Mouse (Mus musculus): ENCODE results near the gene Rasgef1a. TPM values are rescaled to one million over a fixed set of nuclear protein-coding genes. Genes with fewer than 3 reads are reported as not detected.

Rasgef1a gene
- polyA plus RNA-seq, 1 experiment from 2014 or later = 0.22 TPM

- no peak for ATAC-seq (ENCODE audit: low FRiP score, low read depth)
- Histone ChIP-seq H3K9ac (replicated peaks) (no peak overlapping the region), H3K4me1 (no peaks in the 10 kb centered on the region), H3K4me2 (replicated peaks) (no peak overlapping the region), H3K4me3 (no peak overlapping the region), H3K27ac (replicated peaks) (no peak overlapping the region), H3K36me3 (0 out of 2 replicates have a peak, but pooled peaks cover 3% of the 10 kb centered on the region), H3K9me3 (no peaks in the 10 kb centered on the region), H3K27me3 (no peaks in the 10 kb centered on the region)
- WGBS = 73% methylated on average over 1 of the region's 1 CpGs
Measured at GRCm38 (mm10) chr6:118111810-118112209, 100.6 kb downstream of the Rasgef1a start.

- no peaks in the 10 kb centered on the region for H3K4me1 ChIP-seq
- 87% methylated on average over 1 of the region's 1 CpGs for WGBS
- H3K27ac ChIP-seq (replicated peaks) = no peak overlapping the region
- H3K36me3 ChIP-seq = no peaks in the 10 kb centered on the region
- no peak overlapping the region for H3K9ac ChIP-seq (replicated peaks)
- no peaks in the 10 kb centered on the region for H3K9me3 ChIP-seq
- no peaks in the 10 kb centered on the region for H3K27me3 ChIP-seq
- no peak overlapping the region for H3K4me2 ChIP-seq (replicated peaks)
- ATAC-seq (ENCODE audit: low FRiP score, low read depth) = no peak
- H3K4me3 ChIP-seq = no peak overlapping the region
Measured at GRCm38 (mm10) chr6:118122767-118123166, 111.5 kb downstream of the Rasgef1a start.

GRCm38 (mm10) chr6:118126577-118126976 lies 115.3 kb downstream of the Rasgef1a start:
- Histone ChIP-seq H3K4me1 (no peaks in the 10 kb centered on the region), H3K4me3 (no peak overlapping the region), H3K4me2 (replicated peaks) (no peak overlapping the region), H3K27me3 (no peaks in the 10 kb centered on the region), H3K9ac (replicated peaks) (no peak overlapping the region), H3K36me3 (no peaks in the 10 kb centered on the region), H3K27ac (replicated peaks) (no peak overlapping the region), H3K9me3 (no peaks in the 10 kb centered on the region)
- ATAC-seq (ENCODE audit: low FRiP score, low read depth) = no peak

GRCm38 (mm10) chr6:118127198-118127597 lies 116.0 kb downstream of the Rasgef1a start:
- Histone ChIP-seq H3K4me2 (replicated peaks) (no peak overlapping the region), H3K4me1 (no peaks in the 10 kb centered on the region), H3K4me3 (no peak overlapping the region), H3K27me3 (no peaks in the 10 kb centered on the region), H3K36me3 (no peaks in the 10 kb centered on the region), H3K9me3 (no peaks in the 10 kb centered on the region), H3K9ac (replicated peaks) (no peak overlapping the region), H3K27ac (replicated peaks) (no peak overlapping the region)
- 87% methylated on average over 7 of the region's 7 CpGs for WGBS
- ATAC-seq (ENCODE audit: low FRiP score, low read depth) = no peak

GRCm38 (mm10) chr6:118127827-118128487 lies 116.7 kb downstream of the Rasgef1a start:
- Histone ChIP-seq H3K36me3 (no peaks in the 10 kb centered on the region), H3K4me2 (replicated peaks) (no peak overlapping the region), H3K4me3 (no peak overlapping the region), H3K9ac (replicated peaks) (no peak overlapping the region), H3K4me1 (no peaks in the 10 kb centered on the region), H3K27ac (replicated peaks) (no peak overlapping the region), H3K9me3 (no peaks in the 10 kb centered on the region), H3K27me3 (no peaks in the 10 kb centered on the region)
- no peak for ATAC-seq (ENCODE audit: low FRiP score, low read depth)
- WGBS = 88% methylated on average over 6 of the region's 6 CpGs

DNA sequence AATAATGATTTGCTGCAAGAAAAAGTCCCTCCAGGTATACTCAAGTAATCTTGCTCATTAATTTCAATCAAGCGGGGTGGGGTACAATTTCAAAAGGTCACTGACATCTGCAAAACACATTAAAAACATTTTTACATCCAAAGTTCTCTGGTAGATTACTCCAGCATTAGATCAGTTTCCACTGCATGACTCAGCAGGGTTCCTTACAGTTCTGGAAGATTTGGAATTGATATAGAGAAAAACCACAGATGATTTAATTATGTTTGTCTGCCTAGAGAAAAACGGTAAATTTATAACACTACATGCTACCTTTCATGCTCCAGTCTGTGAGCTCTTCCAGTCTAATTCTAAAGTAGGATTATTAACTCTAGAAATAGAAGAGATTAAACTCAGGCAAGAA lies 118.8 kb downstream of the Rasgef1a start:
- 84% methylated on average over 2 of the region's 2 CpGs for WGBS

GRCm38 (mm10) chr6:118134461-118134860 lies 123.2 kb downstream of the Rasgef1a start:
- Histone ChIP-seq H3K9ac (replicated peaks) (no peak overlapping the region), H3K36me3 (no peaks in the 10 kb centered on the region), H3K4me3 (no peak overlapping the region), H3K9me3 (no peaks in the 10 kb centered on the region), H3K4me1 (peaks cover 2% of the 10 kb centered on the region; the same call in 1 of the 2 replicates), H3K4me2 (replicated peaks) (no peak overlapping the region), H3K27me3 (no peaks in the 10 kb centered on the region), H3K27ac (replicated peaks) (no peak overlapping the region)
- WGBS = 90% methylated on average over 1 of the region's 1 CpGs
- ATAC-seq (ENCODE audit: low FRiP score, low read depth) = no peak

More for the DNA sequence above, 118.8 kb downstream of the Rasgef1a start:
- H3K9ac ChIP-seq (replicated peaks) = no peak overlapping the region
- H3K9me3 ChIP-seq = no peaks in the 10 kb centered on the region
- ATAC-seq (ENCODE audit: low FRiP score, low read depth) = no peak
- H3K27ac ChIP-seq (replicated peaks) = no peak overlapping the region
- H3K4me1 ChIP-seq = no peaks in the 10 kb centered on the region
- no peak overlapping the region for H3K4me2 ChIP-seq (replicated peaks)
- no peaks in the 10 kb centered on the region for H3K36me3 ChIP-seq
- no peaks in the 10 kb centered on the region for H3K27me3 ChIP-seq
- H3K4me3 ChIP-seq = no peak overlapping the region

- 0 out of 2 replicates have a peak, but pooled peaks cover 2% of the 10 kb centered on the region for H3K27me3 ChIP-seq
- H3K4me2 ChIP-seq (replicated peaks) = no peak overlapping the region
- no peak overlapping the region for H3K9ac ChIP-seq (replicated peaks)
- ATAC-seq (ENCODE audit: low FRiP score, low read depth) = no peak
- 90% methylated on average over 2 of the region's 2 CpGs for WGBS
- no peak overlapping the region for H3K4me3 ChIP-seq
- H3K4me1 ChIP-seq = peaks cover 2% of the 10 kb centered on the region; the same call in 1 of the 2 replicates
- no peak overlapping the region for H3K27ac ChIP-seq (replicated peaks)
- H3K9me3 ChIP-seq = no peaks in the 10 kb centered on the region
- no peaks in the 10 kb centered on the region for H3K36me3 ChIP-seq
Measured at GRCm38 (mm10) chr6:118137148-118137547, 125.9 kb downstream of the Rasgef1a start.

DNA sequence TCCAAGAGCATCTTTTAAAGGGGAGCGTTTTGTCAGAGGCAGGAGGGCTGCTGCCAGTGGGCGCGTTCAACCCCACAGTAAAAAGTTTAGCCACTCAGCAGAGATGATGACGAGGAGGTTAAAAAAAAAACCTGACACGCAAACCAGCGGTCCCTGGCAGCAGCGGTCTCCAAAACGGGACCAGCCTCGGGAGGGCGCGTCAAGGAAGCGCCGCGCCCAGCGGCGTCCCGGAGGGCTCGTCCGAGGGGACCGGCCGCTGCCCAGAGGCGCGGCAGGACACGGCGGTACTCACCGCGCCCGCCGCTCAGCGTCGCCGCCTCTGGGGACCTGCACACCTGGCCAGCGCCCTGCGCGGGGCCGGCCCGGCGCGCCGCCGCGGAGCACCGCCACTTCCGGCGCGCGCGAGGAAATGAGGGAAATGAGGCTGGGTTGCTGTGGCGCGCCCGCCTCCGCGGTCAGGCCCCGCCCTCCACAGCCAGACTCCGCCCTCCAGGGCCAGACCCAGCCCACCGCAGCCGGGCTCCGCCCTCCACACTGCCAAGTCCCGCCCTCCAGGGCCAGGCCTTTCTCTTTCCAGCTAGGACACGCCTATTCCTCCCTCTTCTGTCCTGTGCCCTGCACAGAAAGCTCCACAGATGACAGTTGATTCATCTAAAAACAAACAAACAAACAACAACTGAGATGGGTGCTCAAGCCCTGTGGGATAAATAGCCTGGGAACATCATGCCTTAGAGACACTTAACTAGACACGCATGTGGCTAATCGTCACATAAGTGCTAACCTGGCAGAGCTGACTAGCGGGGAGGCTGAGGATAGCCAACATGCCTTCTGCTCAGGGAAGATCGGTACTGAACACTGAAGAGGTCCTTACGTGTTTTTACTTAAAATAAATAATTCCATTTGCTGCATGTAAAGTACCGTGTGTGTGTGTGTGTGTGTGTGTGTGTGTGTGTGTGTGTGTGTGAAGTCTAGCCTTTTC lies 127.8 kb downstream of the Rasgef1a start, which contains the start of gene Csgalnact2:
TSS of gene Csgalnact2 (minus strand) at position 410 of the 979 bp plus-strand sequence.
- Histone ChIP-seq H3K27ac (replicated peaks) (peak within 1 kb of the TSS; percentile 73), H3K9me3 (no peaks in the 10 kb centered on the region), H3K4me2 (replicated peaks) (peak within 1 kb of the TSS; percentile 68), H3K9ac (replicated peaks) (peak within 1 kb of the TSS; percentile 73), H3K4me3 (peak within 1 kb of the TSS; percentile 88), H3K36me3 (no peaks in the 10 kb centered on the region), H3K4me1 (peaks cover 2% of the 10 kb centered on the region; the same call in 1 of the 2 replicates), H3K27me3 (0 out of 2 replicates have a peak, but pooled peaks cover 2% of the 10 kb centered on the region)
- peak; percentile 100 for ATAC-seq (ENCODE audit: low FRiP score, low read depth)
- 8% methylated on average over 58 of the region's 66 CpGs for WGBS

GRCm38 (mm10) chr6:118140961-118141360 lies 129.7 kb downstream of the Rasgef1a start:
- Histone ChIP-seq H3K4me1 (peaks cover 2% of the 10 kb centered on the region; the same call in 1 of the 2 replicates), H3K4me3 (no peak overlapping the region), H3K27ac (replicated peaks) (no peak overlapping the region), H3K36me3 (no peaks in the 10 kb centered on the region), H3K9me3 (no peaks in the 10 kb centered on the region), H3K9ac (replicated peaks) (no peak overlapping the region), H3K27me3 (0 out of 2 replicates have a peak, but pooled peaks cover 2% of the 10 kb centered on the region), H3K4me2 (replicated peaks) (no peak overlapping the region)
- ATAC-seq (ENCODE audit: low FRiP score, low read depth) = no peak
- 88% methylated on average over 6 of the region's 6 CpGs for WGBS

Measured in midbrain, embryonic 12.5 days (tissue).